Mouse (Mus musculus): ENCODE results near the gene Trim10. TPM values are rescaled to one million over a fixed set of nuclear protein-coding genes. Genes with fewer than 3 reads are reported as not detected.
A peak's percentile ranks its signal among the peaks of the same experiment; 100 is the strongest.

The Trim10 gene
- total RNA-seq, 2 experiments from 2014 or later, result not detected

DNA sequence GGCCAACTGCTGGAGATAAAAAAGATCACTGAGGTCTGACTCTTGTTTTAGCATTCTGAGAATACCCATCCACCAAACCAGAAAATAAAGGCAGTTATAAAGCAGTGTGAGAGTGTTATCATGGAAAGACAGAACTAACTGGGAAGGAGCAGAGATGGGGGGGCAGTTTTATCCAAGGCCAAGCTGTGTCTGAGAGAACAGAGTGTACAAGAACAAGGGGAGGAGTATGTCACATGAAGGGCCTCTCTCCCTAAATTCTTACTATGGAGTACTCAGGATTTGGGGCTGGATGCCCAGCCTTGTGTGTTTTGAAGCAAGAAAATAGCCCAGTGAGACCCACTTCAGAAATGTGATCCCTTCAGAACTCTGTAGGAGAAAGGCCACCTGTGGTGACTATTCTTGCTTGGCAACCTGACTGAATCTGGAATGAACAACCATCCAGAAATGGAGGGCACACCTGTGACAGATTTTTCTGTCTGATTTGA, 28.4 kb upstream of the Trim10 start:
- H3K4me3 ChIP-seq, result no peak overlapping the region
- no peak overlapping the region for H3K27ac ChIP-seq
- no peak for TF ChIP-seq CTCF (conservative IDR thresholded peaks at IDR 0.05)
- DNase-seq (ENCODE audit: low spot score in 2 of 2), result no peak

DNA sequence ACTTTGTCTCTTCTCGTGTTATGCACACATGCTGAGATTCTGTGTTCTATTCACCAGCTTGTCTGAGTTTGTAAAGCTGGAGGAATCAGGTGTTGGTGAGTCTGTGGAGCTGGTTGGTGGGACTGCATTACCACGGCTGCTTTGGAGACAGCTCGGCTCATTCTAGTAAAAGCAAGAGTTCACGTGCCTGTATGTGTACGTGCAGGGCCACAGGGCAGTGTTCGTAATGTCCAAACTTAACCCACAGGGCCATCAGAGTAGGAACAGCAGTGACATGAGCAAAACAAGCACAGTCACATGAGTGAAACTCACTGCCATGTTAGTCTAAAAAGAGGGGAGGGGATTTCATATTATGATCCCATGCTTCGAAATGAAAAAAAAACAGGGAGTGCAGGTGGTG, 25.7 kb upstream of the Trim10 start:
- TF ChIP-seq CTCF (conservative IDR thresholded peaks at IDR 0.05), result no peak
- no peak overlapping the region for H3K4me3 ChIP-seq
- no peak overlapping the region for H3K27ac ChIP-seq
- no peak for DNase-seq (ENCODE audit: low spot score in 2 of 2)

DNA sequence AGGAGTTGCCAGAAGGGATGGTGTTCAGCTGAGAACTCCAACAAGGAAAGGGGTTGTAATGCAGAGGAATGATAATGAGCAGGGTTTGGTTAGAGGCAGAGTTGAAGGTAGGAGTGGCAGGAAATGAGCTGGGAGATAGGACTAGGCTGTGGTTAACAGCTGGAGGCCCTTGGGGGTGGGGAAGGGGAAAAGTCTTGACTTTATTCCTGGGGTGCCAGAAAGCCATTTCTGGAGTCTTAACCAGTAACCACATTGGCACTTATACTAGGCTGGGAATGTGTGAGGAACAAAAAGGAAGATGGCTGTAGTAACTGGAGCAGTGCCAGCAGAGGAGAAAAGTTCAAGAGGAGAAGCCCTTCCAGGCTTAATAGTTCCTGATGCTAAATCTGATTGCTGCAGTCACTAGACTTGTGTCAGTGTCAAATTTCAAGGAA, 25.1 kb upstream of the Trim10 start:
- no peak overlapping the region for H3K4me3 ChIP-seq
- H3K27ac ChIP-seq, result no peak overlapping the region
- TF ChIP-seq CTCF (conservative IDR thresholded peaks at IDR 0.05), result no peak
- no peak for DNase-seq (ENCODE audit: low spot score in 2 of 2)

- Histone ChIP-seq H3K4me3 (no peak overlapping the region), H3K27ac (no peak overlapping the region)
- TF ChIP-seq CTCF (conservative IDR thresholded peaks at IDR 0.05), result no peak
- DNase-seq (ENCODE audit: low spot score in 2 of 2), result no peak
These were observed 24.6 kb upstream of the Trim10 start for GRCm38 (mm10) chr17:36844725-36845124.

- Histone ChIP-seq H3K4me3 (no peak overlapping the region), H3K27ac (0 out of 2 replicates have a peak overlapping the region, but pooled peaks have one; percentile 3)
- TF ChIP-seq CTCF (conservative IDR thresholded peaks at IDR 0.05), result no peak
- DNase-seq (ENCODE audit: low spot score in 2 of 2), result no peak
These were observed 20.5 kb upstream of the Trim10 start for GRCm38 (mm10) chr17:36848911-36849310.

GRCm38 (mm10) chr17:36849992-36850391, 19.4 kb upstream of the Trim10 start:
- Histone ChIP-seq H3K27ac (no peak overlapping the region), H3K4me3 (no peak overlapping the region)
- TF ChIP-seq CTCF (conservative IDR thresholded peaks at IDR 0.05), result no peak
- no peak for DNase-seq (ENCODE audit: low spot score in 2 of 2)

GRCm38 (mm10) chr17:36851200-36851599, 18.2 kb upstream of the Trim10 start:
- no peak for DNase-seq (ENCODE audit: low spot score in 2 of 2)
- Histone ChIP-seq H3K27ac (no peak overlapping the region), H3K4me3 (no peak overlapping the region)
- TF ChIP-seq CTCF (conservative IDR thresholded peaks at IDR 0.05), result no peak

GRCm38 (mm10) chr17:36851627-36852026, 17.7 kb upstream of the Trim10 start:
- no peak for TF ChIP-seq CTCF (conservative IDR thresholded peaks at IDR 0.05)
- no peak overlapping the region for H3K27ac ChIP-seq
- DNase-seq (ENCODE audit: low spot score in 2 of 2), result no peak
- H3K4me3 ChIP-seq, result no peak overlapping the region

DNA sequence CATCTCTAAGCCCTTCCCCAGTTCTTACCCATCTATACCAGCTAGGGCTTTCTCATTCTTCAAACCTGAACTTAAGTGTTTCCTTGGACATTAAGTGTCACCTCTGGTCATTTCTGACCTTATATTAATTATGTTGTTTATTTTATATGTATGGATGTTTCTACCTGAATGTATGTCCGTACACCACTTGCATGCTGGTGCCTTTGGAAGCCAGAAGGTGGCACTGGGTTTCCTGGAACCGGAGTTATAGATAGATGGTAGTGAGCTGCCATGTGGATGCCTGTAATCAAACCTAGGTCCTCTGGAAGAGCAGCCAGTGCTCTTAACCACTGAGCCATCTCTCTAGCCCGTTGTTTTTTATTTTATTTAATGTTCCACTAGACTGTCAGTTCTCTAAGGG, 13.9 kb upstream of the Trim10 start:
- H3K4me3 ChIP-seq, result no peak overlapping the region
- DNase-seq (ENCODE audit: low spot score in 2 of 2), result no peak
- no peak for TF ChIP-seq CTCF (conservative IDR thresholded peaks at IDR 0.05)
- no peak overlapping the region for H3K27ac ChIP-seq

- H3K4me3 ChIP-seq, result no peak overlapping the region
- TF ChIP-seq CTCF (conservative IDR thresholded peaks at IDR 0.05), result no peak
- DNase-seq (ENCODE audit: low spot score in 2 of 2), result no peak
These were observed 13.1 kb upstream of the Trim10 start for GRCm38 (mm10) chr17:36856236-36856635.

GRCm38 (mm10) chr17:36858181-36858580, 11.2 kb upstream of the Trim10 start:
- H3K4me3 ChIP-seq, result no peak overlapping the region
- DNase-seq (ENCODE audit: low spot score in 2 of 2), result no peak
- H3K27ac ChIP-seq, result no peak overlapping the region
- TF ChIP-seq CTCF (conservative IDR thresholded peaks at IDR 0.05), result no peak

More at GRCm38 (mm10) chr17:36856236-36856635, 13.1 kb upstream of the Trim10 start:
- no peak overlapping the region for H3K27ac ChIP-seq

GRCm38 (mm10) chr17:36861680-36862079, 7.7 kb upstream of the Trim10 start:
- TF ChIP-seq CTCF (conservative IDR thresholded peaks at IDR 0.05), result no peak
- DNase-seq (ENCODE audit: low spot score in 2 of 2), result no peak
- Histone ChIP-seq H3K4me3 (no peak overlapping the region), H3K27ac (no peak overlapping the region)

GRCm38 (mm10) chr17:36866719-36867527, 2.5 kb upstream of the Trim10 start, which contains the start of gene Trim15:
Trim15 (minus strand) TSS chr17:36867210.
- no peak for DNase-seq (ENCODE audit: low spot score in 2 of 2)
- Histone ChIP-seq H3K27ac (no peak within 1 kb of the TSS), H3K4me3 (no peak within 1 kb of the TSS)
- no peak for TF ChIP-seq CTCF (conservative IDR thresholded peaks at IDR 0.05)

DNA sequence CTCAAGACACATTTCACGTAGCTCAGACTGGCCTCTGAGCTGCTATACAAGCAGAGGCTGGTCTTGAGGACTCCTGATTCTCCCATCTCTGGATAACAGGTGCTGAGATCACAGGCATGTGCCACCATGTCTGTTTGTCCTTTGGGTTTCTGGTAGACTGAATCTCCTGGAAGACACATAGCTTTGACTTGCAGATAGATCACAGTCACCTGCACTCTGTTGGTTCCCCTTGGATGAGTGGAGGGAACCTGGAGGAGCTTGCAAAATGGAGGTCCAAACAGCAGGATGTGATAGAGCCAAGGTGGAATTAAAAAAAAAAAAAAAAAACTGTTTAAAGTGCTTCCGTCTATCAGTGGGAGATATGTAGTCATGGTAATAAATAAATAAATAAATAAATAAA, 538 bp upstream of the Trim10 start:
- Histone ChIP-seq H3K4me3 (no peak overlapping the region), H3K27ac (no peak overlapping the region)
- DNase-seq (ENCODE audit: low spot score in 2 of 2), result no peak
- TF ChIP-seq CTCF (conservative IDR thresholded peaks at IDR 0.05), result no peak
